Mouse (Mus musculus): ENCODE measurements around the gene Rufy3. TPM values are rescaled to one million over a fixed set of nuclear protein-coding genes. Genes with fewer than 3 reads are reported as not detected.

The Rufy3 gene
- polyA plus RNA-seq (2014; fragmentation: Illumina TruSeq; extraction: RNeasy Lipid Tissue Mini Kit (QIAGEN cat#74804); ENCODE audit: low read depth, low replicate concordance), result 56.0 TPM

GRCm38 (mm10) chr5:88564501-88565147, at the start of gene Rufy3:
Gene Rufy3, plus strand, starts transcription at chr5:88565040.

GRCm38 (mm10) chr5:88527657-88528056, 37.2 kb upstream of the Rufy3 start, which contains the start of gene Jchain:
Gene Jchain, minus strand, starts transcription at chr5:88527891.

GRCm38 (mm10) chr5:88554086-88554886, 10.6 kb upstream of the Rufy3 start, which contains the start of gene Utp3:
Gene Utp3, plus strand, starts transcription at chr5:88554462.

GRCm38 (mm10) chr5:88675443-88676387, 110.9 kb downstream of the Rufy3 start, which contains the start of gene Grsf1:
Gene Grsf1, minus strand, starts transcription at chr5:88676171.

Other genes with a start within 250 kb of the Rufy3 start
- gene Prol1, start 247.7 kb upstream of the Rufy3 start, polyA plus RNA-seq (2014; fragmentation: Illumina TruSeq; extraction: RNeasy Lipid Tissue Mini Kit (QIAGEN cat#74804); ENCODE audit: low read depth, low replicate concordance), result not detected
- not detected for gene Amtn, start 188.9 kb upstream of the Rufy3 start, polyA plus RNA-seq (2014; fragmentation: Illumina TruSeq; extraction: RNeasy Lipid Tissue Mini Kit (QIAGEN cat#74804); ENCODE audit: low read depth, low replicate concordance)
- gene Ambn, start 109.0 kb upstream of the Rufy3 start, polyA plus RNA-seq (2014; fragmentation: Illumina TruSeq; extraction: RNeasy Lipid Tissue Mini Kit (QIAGEN cat#74804); ENCODE audit: low read depth, low replicate concordance), result not detected
- not detected for gene Enam, start 77.1 kb upstream of the Rufy3 start, polyA plus RNA-seq (2014; fragmentation: Illumina TruSeq; extraction: RNeasy Lipid Tissue Mini Kit (QIAGEN cat#74804); ENCODE audit: low read depth, low replicate concordance)
- gene Jchain, start 37.1 kb upstream of the Rufy3 start, polyA plus RNA-seq (2014; fragmentation: Illumina TruSeq; extraction: RNeasy Lipid Tissue Mini Kit (QIAGEN cat#74804); ENCODE audit: low read depth, low replicate concordance), result 1.5 TPM
- 84.9 TPM for gene Utp3, start 10.6 kb upstream of the Rufy3 start, polyA plus RNA-seq (2014; fragmentation: Illumina TruSeq; extraction: RNeasy Lipid Tissue Mini Kit (QIAGEN cat#74804); ENCODE audit: low read depth, low replicate concordance)
- 446 TPM for gene Grsf1, start 111.1 kb downstream of the Rufy3 start, polyA plus RNA-seq (2014; fragmentation: Illumina TruSeq; extraction: RNeasy Lipid Tissue Mini Kit (QIAGEN cat#74804); ENCODE audit: low read depth, low replicate concordance)
- gene Mob1b, start 155.8 kb downstream of the Rufy3 start, polyA plus RNA-seq (2014; fragmentation: Illumina TruSeq; extraction: RNeasy Lipid Tissue Mini Kit (QIAGEN cat#74804); ENCODE audit: low read depth, low replicate concordance), result 144 TPM
- 17.3 TPM for gene Dck, start 200.0 kb downstream of the Rufy3 start, polyA plus RNA-seq (2014; fragmentation: Illumina TruSeq; extraction: RNeasy Lipid Tissue Mini Kit (QIAGEN cat#74804); ENCODE audit: low read depth, low replicate concordance)

Measured in adrenal gland, adult 10 weeks (tissue).